Mouse (Mus musculus): Measurements from ENCODE around the gene Dek. TPM values are rescaled to one million over a fixed set of nuclear protein-coding genes. Genes with fewer than 3 reads are reported as not detected.

Gene Dek
- 470 TPM in 2 replicates for total RNA-seq (2015)
- total RNA-seq (2017) = 476 and 558 TPM in 2 replicates

- ATAC-seq (replicated peaks; ENCODE audit: poor library complexity) = peak; percentile 59
Observed at GRCm38 (mm10) chr13:47105711-47106579, at the start of gene Dek. TSS of gene Dek (minus strand) at chr13:47106201.

DNA sequence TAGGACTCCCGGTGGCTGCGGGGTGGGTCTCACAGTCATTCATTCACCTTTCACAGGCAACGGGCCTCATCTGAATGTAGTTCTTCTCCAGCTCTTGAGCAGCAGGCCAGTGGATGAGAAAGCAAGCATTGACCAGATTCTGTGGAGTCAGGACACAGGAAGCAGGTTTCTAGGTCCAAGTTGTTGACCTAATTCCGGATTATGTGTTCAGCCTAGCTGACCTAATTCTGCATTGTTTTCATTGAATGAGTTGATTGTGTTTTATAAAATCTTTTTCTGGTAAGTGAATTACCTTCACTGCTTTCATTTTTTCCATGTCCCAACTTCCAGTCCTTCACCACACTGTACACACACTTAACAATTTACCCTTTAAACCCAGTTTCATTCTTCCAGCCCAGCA, 48.9 kb upstream of the Dek start:
- no peak for ATAC-seq (replicated peaks; ENCODE audit: poor library complexity)

- no peak for ATAC-seq (replicated peaks; ENCODE audit: poor library complexity)
Observed at GRCm38 (mm10) chr13:47153206-47153605, 47.2 kb upstream of the Dek start.

GRCm38 (mm10) chr13:47152390-47152789, 46.4 kb upstream of the Dek start:
- peak; percentile 85 for ATAC-seq (replicated peaks; ENCODE audit: poor library complexity)

GRCm38 (mm10) chr13:47151060-47151459, 45.1 kb upstream of the Dek start:
- ATAC-seq (replicated peaks; ENCODE audit: poor library complexity) = peak; percentile 88

GRCm38 (mm10) chr13:47149993-47150392, 44.0 kb upstream of the Dek start:
- no peak for ATAC-seq (replicated peaks; ENCODE audit: poor library complexity)

GRCm38 (mm10) chr13:47148573-47148972, 42.6 kb upstream of the Dek start:
- no peak for ATAC-seq (replicated peaks; ENCODE audit: poor library complexity)

DNA sequence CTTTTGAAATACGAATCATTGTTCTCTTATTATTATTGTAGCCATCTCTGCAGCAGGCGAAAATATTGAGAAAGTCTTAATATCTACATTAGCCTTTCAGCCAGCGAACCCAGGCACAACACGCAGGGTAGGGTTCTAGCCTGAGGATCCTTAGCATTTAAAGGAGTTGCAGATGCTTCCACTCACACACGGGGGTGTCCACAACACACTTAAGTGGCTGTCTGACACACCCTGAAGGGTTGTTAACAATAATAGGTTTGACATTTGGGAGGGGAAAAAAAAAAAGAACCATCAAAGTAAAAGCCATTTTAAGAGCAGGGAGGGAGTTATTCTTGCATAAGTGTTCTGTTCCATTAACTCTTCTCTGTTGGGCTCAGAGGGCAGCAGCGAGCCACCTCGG, 40.4 kb upstream of the Dek start:
- ATAC-seq (replicated peaks; ENCODE audit: poor library complexity) = no peak

- ATAC-seq (replicated peaks; ENCODE audit: poor library complexity) = no peak
Observed at GRCm38 (mm10) chr13:47145939-47146338, 39.9 kb upstream of the Dek start.

- no peak for ATAC-seq (replicated peaks; ENCODE audit: poor library complexity)
Observed at GRCm38 (mm10) chr13:47142764-47143163, 36.8 kb upstream of the Dek start.

DNA sequence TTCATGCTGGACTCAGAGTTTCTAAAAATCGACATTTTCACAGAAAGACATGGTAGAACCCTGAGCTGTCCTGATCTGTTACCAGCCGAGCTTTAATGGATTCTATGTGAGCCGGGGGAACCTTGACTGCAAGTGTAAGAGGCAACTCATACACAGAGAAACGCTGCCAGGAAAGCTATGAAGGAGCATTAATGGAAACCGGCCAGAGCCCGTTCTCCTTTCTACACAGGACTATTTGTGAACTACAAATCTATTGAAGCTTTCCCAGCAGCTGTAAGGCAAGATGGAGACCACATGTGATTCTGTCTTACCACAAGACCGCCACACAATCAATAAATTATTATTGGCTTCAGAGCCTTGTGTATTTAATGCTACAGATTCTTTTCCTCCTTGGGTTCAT, 29.7 kb upstream of the Dek start:
- ATAC-seq (replicated peaks; ENCODE audit: poor library complexity) = no peak

GRCm38 (mm10) chr13:47134836-47135235, 28.8 kb upstream of the Dek start:
- ATAC-seq (replicated peaks; ENCODE audit: poor library complexity) = no peak

DNA sequence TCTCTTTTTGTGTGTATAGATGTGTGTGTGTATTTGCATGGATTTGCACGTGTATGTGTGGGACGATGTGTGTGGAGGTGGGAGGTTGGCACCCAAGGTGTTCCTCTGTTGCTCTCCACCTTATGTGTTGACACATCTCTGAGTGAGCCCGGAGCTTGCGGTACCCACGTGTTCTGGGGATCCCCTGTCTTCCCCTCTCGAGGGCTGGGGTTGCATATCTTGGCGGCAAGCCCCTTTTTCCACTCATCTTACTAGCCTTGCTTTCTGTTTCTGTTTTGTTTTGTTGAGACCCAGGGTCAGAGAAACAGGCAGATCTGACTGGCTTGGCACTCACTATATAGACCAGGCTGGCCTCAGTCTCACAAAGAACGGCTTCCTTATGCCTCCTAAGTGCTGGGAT, 27.1 kb upstream of the Dek start:
- no peak for ATAC-seq (replicated peaks; ENCODE audit: poor library complexity)

GRCm38 (mm10) chr13:47129090-47129489, 23.1 kb upstream of the Dek start:
- no peak for ATAC-seq (replicated peaks; ENCODE audit: poor library complexity)

GRCm38 (mm10) chr13:47125595-47125994, 19.6 kb upstream of the Dek start:
- no peak for ATAC-seq (replicated peaks; ENCODE audit: poor library complexity)

GRCm38 (mm10) chr13:47124986-47125385, 19.0 kb upstream of the Dek start:
- no peak for ATAC-seq (replicated peaks; ENCODE audit: poor library complexity)

- ATAC-seq (replicated peaks; ENCODE audit: poor library complexity) = no peak
Observed at GRCm38 (mm10) chr13:47124449-47124848, 18.4 kb upstream of the Dek start.

DNA sequence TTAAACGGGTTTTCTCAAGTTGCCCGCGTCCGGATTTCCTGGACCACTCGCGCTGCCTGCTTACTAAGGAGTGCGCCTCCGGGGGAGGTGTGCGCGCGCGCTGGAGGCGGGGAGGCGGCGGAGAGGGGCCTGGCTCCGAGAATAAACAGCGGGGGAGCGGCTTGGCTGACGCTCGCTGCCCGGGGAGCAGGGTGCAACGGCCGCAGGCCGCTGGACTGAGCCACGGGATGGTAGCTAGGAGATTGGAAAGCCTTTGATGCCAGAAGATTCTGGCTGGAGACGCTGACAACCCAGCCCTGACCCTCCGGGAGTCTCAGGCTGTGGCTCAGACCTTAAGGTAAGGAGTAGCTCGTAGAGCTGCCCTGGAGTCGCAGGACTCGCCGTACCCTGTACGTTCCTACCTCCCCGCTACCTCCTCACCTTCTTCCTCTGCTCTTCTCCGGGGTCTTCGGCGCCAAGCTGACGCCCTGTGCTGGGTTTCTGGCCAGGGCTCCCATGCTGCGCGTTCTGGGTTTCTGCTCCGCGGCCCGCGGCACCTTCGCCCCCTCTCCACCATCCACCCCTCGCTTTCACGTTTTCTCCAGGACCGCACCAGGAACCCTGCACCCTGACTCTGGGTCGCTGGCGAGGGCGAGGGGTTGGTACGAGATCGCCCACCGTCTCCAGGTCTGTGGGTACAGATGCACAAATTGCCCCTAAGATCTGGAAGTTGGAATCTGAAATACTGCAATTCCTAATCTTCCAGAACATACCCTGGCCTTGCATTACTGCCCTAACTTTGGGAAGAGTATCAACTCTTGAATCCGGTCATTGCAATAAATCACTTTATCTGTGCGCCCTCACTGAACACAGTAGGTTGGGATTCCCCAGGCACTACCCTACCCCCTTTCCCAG, 16.8 kb upstream of the Dek start, which contains the start of gene Rnf144b:
Gene Rnf144b, plus strand, starts transcription at position 120 of the 894 bp plus-strand sequence.
- ATAC-seq (replicated peaks; ENCODE audit: poor library complexity) = peak; percentile 62

GRCm38 (mm10) chr13:47121333-47121889, 15.4 kb upstream of the Dek start:
- peak; percentile 61 for ATAC-seq (replicated peaks; ENCODE audit: poor library complexity)

GRCm38 (mm10) chr13:47116000-47116399, 10.0 kb upstream of the Dek start:
- no peak for ATAC-seq (replicated peaks; ENCODE audit: poor library complexity)

- ATAC-seq (replicated peaks; ENCODE audit: poor library complexity) = peak; percentile 92
Observed at GRCm38 (mm10) chr13:47112924-47113323, 6.9 kb upstream of the Dek start.

All from megakaryocyte progenitor cell, adult 5-6 weeks (primary cell).